24 mouse cellular contexts compared by ENCODE assay signal in genomic region chr7:46652279-46652678, GRCm38 (mm10). TPM values are rescaled to one million over a fixed set of nuclear protein-coding genes. Genes with fewer than 3 reads are reported as not detected.
DNase-seq lines count a peak whose midpoint lies in the region; ATAC-seq and TF ChIP-seq lines count a peak whose summit lies in the region.
"Had no signal": no experiment of that assay in that cellular context is flagged by ENCODE, and none has a peak within 500 bp of the region (broad histone marks: within the 10 kb centered on the region; RNA-seq: fewer than 3 reads in every experiment).

No protein-coding gene starts in this region.

- peak; percentile 89 to 91 for TF ChIP-seq EP300 in MEL (IDR thresholded peaks at IDR 0.05; ENCODE audit: low read depth in 1 of 2, low read length in 2 of 2)

- ATAC-seq in forebrain, postnatal 0 days = 0 out of 2 replicates have a peak, but pooled peaks have one; percentile 27
- no peak for ATAC-seq in forebrain, embryonic 11.5 days (replicated peaks; ENCODE audit: low FRiP score)
- no peak for ATAC-seq in megakaryocyte, adult 5-6 weeks (ENCODE audit: poor library complexity, severe bottlenecking)
- ATAC-seq: activated CD4-positive, CD25-positive, alpha-beta regulatory T cell, adult 4 months; CD4-positive, CD25-positive, alpha-beta regulatory T cell, adult 4 months; Patski had no signal

- no peaks in the 10 kb centered on the region for H3K4me1 ChIP-seq in forebrain, postnatal 0 days (ENCODE audit: insufficient read depth)
- H3K4me1 ChIP-seq in forebrain, embryonic 11.5 days (replicated peaks; ENCODE audit: control insufficient read depth, insufficient read depth, low read length) = no peaks in the 10 kb centered on the region
- peaks cover 45% of the 10 kb centered on the region for H3K4me1 ChIP-seq in megakaryocyte, embryonic 14.5 days
- H3K4me1 ChIP-seq in MEL (ENCODE audit: control insufficient read depth in 1 of 2, insufficient read depth in 2 of 2, low read length in 2 of 2) = peaks cover 9 to 25% of the 10 kb centered on the region in 2 experiments

- H3K9me3 ChIP-seq in forebrain, postnatal 0 days (ENCODE audit: low read length) = no peaks in the 10 kb centered on the region
- H3K9me3 ChIP-seq in forebrain, embryonic 11.5 days (ENCODE audit: control insufficient read depth, low read length) = no peaks in the 10 kb centered on the region
- no peaks in the 10 kb centered on the region for H3K9me3 ChIP-seq in megakaryocyte, embryonic 14.5 days
- H3K9me3 ChIP-seq in MEL (replicated peaks; ENCODE audit: insufficient read depth, low read length) = no peaks in the 10 kb centered on the region
- H3K9me3 ChIP-seq: G1E had no signal

- TF ChIP-seq CTCF in forebrain, postnatal 0 days (IDR thresholded peaks at IDR 0.05; ENCODE audit: low read depth) = no peak
- TF ChIP-seq CTCF in MEL (IDR thresholded peaks at IDR 0.05 in 2 of 3, conservative IDR thresholded peaks at IDR 0.05 in 1 of 3; ENCODE audit: control insufficient read depth in 1 of 3, insufficient read depth in 1 of 3, low read depth in 2 of 3, low read length in 3 of 3, poor library complexity in 1 of 3, severe bottlenecking in 1 of 3) = no peak

- no peak overlapping the region for H3K4me2 ChIP-seq in forebrain, postnatal 0 days (ENCODE audit: low read depth)
- H3K4me2 ChIP-seq in forebrain, embryonic 11.5 days (ENCODE audit: low read depth, low read length, severe bottlenecking) = no peak overlapping the region

- H3K27ac ChIP-seq in forebrain, postnatal 0 days (ENCODE audit: low read depth, low read length) = no peak overlapping the region
- H3K27ac ChIP-seq in forebrain, embryonic 11.5 days (ENCODE audit: low read depth, low read length) = no peak overlapping the region
- H3K27ac ChIP-seq in MEL (ENCODE audit: control insufficient read depth, low read depth, low read length) = peak overlapping the region; percentile 41

- no peak for TF ChIP-seq POLR2A in MEL (IDR thresholded peaks at IDR 0.05; ENCODE audit: control insufficient read depth in 1 of 2, insufficient read depth in 1 of 2, low read depth in 1 of 2, low read length in 2 of 2, poor library complexity in 1 of 2)

- H3K4me3 ChIP-seq in forebrain, postnatal 0 days (ENCODE audit: low read depth, low read length) = no peak overlapping the region
- H3K4me3 ChIP-seq in forebrain, embryonic 11.5 days (ENCODE audit: low read depth, low read length) = no peak overlapping the region
- H3K4me3 ChIP-seq in megakaryocyte, embryonic 14.5 days (replicated peaks) = peak overlapping the region; percentile 53
- H3K4me3 ChIP-seq in MEL (ENCODE audit: control insufficient read depth in 1 of 2, insufficient read depth in 1 of 2, low read depth in 2 of 2, low read length in 2 of 2) = no peak overlapping the region

- no peaks in the 10 kb centered on the region for H3K27me3 ChIP-seq in forebrain, postnatal 0 days (ENCODE audit: insufficient read depth, low read length)
- no peaks in the 10 kb centered on the region for H3K27me3 ChIP-seq in forebrain, embryonic 11.5 days (ENCODE audit: control insufficient read depth, insufficient read depth, low read length)
- peaks cover 19% of the 10 kb centered on the region for H3K27me3 ChIP-seq in megakaryocyte, embryonic 14.5 days (replicated peaks)
- no peaks in the 10 kb centered on the region for H3K27me3 ChIP-seq in MEL (ENCODE audit: control insufficient read depth in 1 of 2, insufficient read depth in 2 of 2, low read length in 2 of 2)

- TF ChIP-seq RAD21 in MEL (IDR thresholded peaks at IDR 0.05; ENCODE audit: low read depth, low read length) = no peak

- H3K9ac ChIP-seq in forebrain, postnatal 0 days = no peak overlapping the region
- H3K9ac ChIP-seq in forebrain, embryonic 11.5 days (ENCODE audit: low read length) = no peak overlapping the region
- no peak overlapping the region for H3K9ac ChIP-seq in MEL (ENCODE audit: control insufficient read depth, low read depth, low read length, poor library complexity, severe bottlenecking)

- no peak for DNase-seq in forebrain, postnatal 0 days
- DNase-seq in forebrain, embryonic 11.5 days (ENCODE audit: low spot score) = no peak
- DNase-seq in MEL (ENCODE audit: low read depth, low spot score) (peak; percentile 66), MEL-GATA-1-ER (ENCODE audit: extremely low read depth, low read depth) (peak; percentile 43)
- DNase-seq in kidney, postnatal 25 days = no peak
- no peak for DNase-seq in c-Kit-positive CD71-positive TER-119-positive erythroid progenitor cells, embryonic 14.5 days (ENCODE audit: low spot score)
- DNase-seq: adrenal gland, adult 2 months; adrenal gland, adult 8-10 months; adrenal gland, postnatal 10 days; adrenal gland, postnatal 14 days; adrenal gland, postnatal 25 days; adrenal gland, postnatal 36 days; B cell, adult 2 months; cerebellum, adult 11 months; cerebellum, adult 11-12 months; cerebellum, adult 18-20 months; cerebellum, adult 2 months; cerebellum, adult 8-10 months had no signal

- no peaks in the 10 kb centered on the region for H3K79me2 ChIP-seq in MEL (ENCODE audit: control insufficient read depth, insufficient read depth, low read length, poor library complexity)

- H3K36me3 ChIP-seq in forebrain, postnatal 0 days (ENCODE audit: insufficient read depth) = no peaks in the 10 kb centered on the region
- H3K36me3 ChIP-seq in forebrain, embryonic 11.5 days (ENCODE audit: control insufficient read depth, insufficient read depth, low read length) = no peaks in the 10 kb centered on the region
- no peaks in the 10 kb centered on the region for H3K36me3 ChIP-seq in megakaryocyte, embryonic 14.5 days (replicated peaks; ENCODE audit: low read length)
- peaks cover 0 to 19% of the 10 kb centered on the region in 2 experiments; a peak in 2 of 4 replicates for H3K36me3 ChIP-seq in MEL (ENCODE audit: control insufficient read depth in 1 of 2, insufficient read depth in 2 of 2, low read length in 2 of 2)

- WGBS in forebrain, postnatal 0 days = 58% methylated on average over 2 of the region's 2 CpGs
- WGBS in forebrain, embryonic 11.5 days = 74% methylated on average over 2 of the region's 2 CpGs

TF ChIP-seq in MEL, 35 proteins besides CTCF, POLR2A, EP300 and RAD21 (continues in another document):
- TF ChIP-seq USF1 (IDR thresholded peaks at IDR 0.05; ENCODE audit: low read depth, low read length) (no peak), RCOR1 (IDR thresholded peaks at IDR 0.05; ENCODE audit: low read depth, low read length) (peak; percentile 84), KAT2A (conservative IDR thresholded peaks at IDR 0.05; ENCODE audit: low read depth, low read length) (no peak), ZNF384 (IDR thresholded peaks at IDR 0.05; ENCODE audit: low read depth, low read length) (no peak), ZC3H11A (IDR thresholded peaks at IDR 0.05; ENCODE audit: low read depth, low read length) (0 out of 2 replicates have a peak, but pooled peaks have one; percentile 1), HCFC1 (IDR thresholded peaks at IDR 0.05; ENCODE audit: low read depth, low read length) (peak; percentile 61; the same call in 1 of the 2 replicates), MAZ (IDR thresholded peaks at IDR 0.05; ENCODE audit: low read depth, low read length) (peak; percentile 95), MXI1 (IDR thresholded peaks at IDR 0.05; ENCODE audit: low read depth, low read length) (no peak; the same call in 1 of the 2 replicates), MYC (IDR thresholded peaks at IDR 0.05; ENCODE audit: low read depth, low read length) (no peak), GATA1 (IDR thresholded peaks at IDR 0.05; ENCODE audit: low read depth, low read length) (peak; percentile 89), ELF1 (IDR thresholded peaks at IDR 0.05; ENCODE audit: low read depth, low read length) (peak; percentile 47; the same call in 1 of the 2 replicates), ZMIZ1 (IDR thresholded peaks at IDR 0.05; ENCODE audit: low read depth, low read length) (no peak), TBP (IDR thresholded peaks at IDR 0.05; ENCODE audit: low read depth, low read length) (no peak)

RNA-seq across cellular contexts. Expression of gene Sergef, which starts 12.7 kb away (rescaled TPM):
- total RNA-seq in forebrain, postnatal 0 days (2014; rRNA removed) = 50.7 and 54.5 TPM in 2 replicates
- polyA plus RNA-seq in forebrain, postnatal 0 days (2015; fragmentation: Nextera tagmentation; extraction: Ambion mirVana) = 40.4 and 46.9 TPM in 2 replicates
- 17.6 and 18.7 TPM in 2 replicates for polyA plus RNA-seq in forebrain, embryonic 11.5 days (2014; fragmentation: Nextera tagmentation; extraction: Ambion mirVana)
- polyA plus RNA-seq in megakaryocyte, embryonic 14.5 days (2012; ENCODE audit: insufficient read depth, low replicate concordance) = 2.4 TPM in 1 of 2 replicates, not detected in the other
- total RNA-seq in megakaryocyte, adult 5-6 weeks (2015) = 4.1 and 8.3 TPM in 2 replicates
- total RNA-seq in megakaryocyte, adult 5-6 weeks (2017) = 8.3 and 9.3 TPM in 2 replicates
- total RNA-seq in MEL (2012; rRNA removed) = 7.0 and 7.6 TPM in 2 replicates
- polyA plus RNA-seq in MEL (2012; ENCODE audit: insufficient read depth in 1 of 2, insufficient read length in 2 of 2, low read depth in 1 of 2, low replicate concordance in 2 of 2, missing spikeins in 1 of 2) = 10 to 100 TPM in 1 of 2 experiments, not detected in 1; 11.7 TPM

RNA-seq across cellular contexts. Expression of gene Tph1, which starts 20.1 kb away (rescaled TPM):
- total RNA-seq in forebrain, postnatal 0 days (2014; rRNA removed) = 1.3 and 3.6 TPM in 2 replicates
- 0.99 and 1.9 TPM in 2 replicates for polyA plus RNA-seq in forebrain, postnatal 0 days (2015; fragmentation: Nextera tagmentation; extraction: Ambion mirVana)
- polyA plus RNA-seq in forebrain, embryonic 11.5 days (2014; fragmentation: Nextera tagmentation; extraction: Ambion mirVana) = 0.13 and 0.19 TPM in 2 replicates
- polyA plus RNA-seq in megakaryocyte, embryonic 14.5 days (2012; ENCODE audit: insufficient read depth, low replicate concordance) = 0.11 TPM in 1 of 2 replicates, not detected in the other
- total RNA-seq in megakaryocyte, adult 5-6 weeks (2015) = not detected in 2 replicates
- not detected in 2 replicates for total RNA-seq in megakaryocyte, adult 5-6 weeks (2017)
- total RNA-seq in MEL (2012; rRNA removed) = 0.13 TPM in 1 of 2 replicates, not detected in the other
- under 1 TPM in 1 of 2 experiments, not detected in 1; 0.03 TPM for polyA plus RNA-seq in MEL (2012; ENCODE audit: insufficient read depth in 1 of 2, insufficient read length in 2 of 2, low read depth in 1 of 2, low replicate concordance in 2 of 2, missing spikeins in 1 of 2)
- total RNA-seq: adrenal gland, adult 2 months; adrenal gland, adult 8-10 months; adrenal gland, postnatal 10 days; adrenal gland, postnatal 14 days; adrenal gland, postnatal 25 days had no signal
- polyA plus RNA-seq: adrenal gland, adult 2 months; cerebellum, adult 2 months; Patski had no signal

RNA-seq across cellular contexts. Expression of gene Saal1, which starts 58.2 kb away (rescaled TPM):
- total RNA-seq in forebrain, postnatal 0 days (2014; rRNA removed) = 14.3 and 16.2 TPM in 2 replicates
- polyA plus RNA-seq in forebrain, postnatal 0 days (2015; fragmentation: Nextera tagmentation; extraction: Ambion mirVana) = 13.3 and 14.4 TPM in 2 replicates
- 45.3 and 47.0 TPM in 2 replicates for polyA plus RNA-seq in forebrain, embryonic 11.5 days (2014; fragmentation: Nextera tagmentation; extraction: Ambion mirVana)
- polyA plus RNA-seq in megakaryocyte, embryonic 14.5 days (2012; ENCODE audit: insufficient read depth, low replicate concordance) = 2.7 TPM in 1 of 2 replicates, not detected in the other
- total RNA-seq in megakaryocyte, adult 5-6 weeks (2015) = 12.1 and 12.3 TPM in 2 replicates
- total RNA-seq in megakaryocyte, adult 5-6 weeks (2017) = 9.9 and 12.5 TPM in 2 replicates
- 13.6 and 15.4 TPM in 2 replicates for total RNA-seq in MEL (2012; rRNA removed)
- 10 to 100 TPM in 1 of 2 experiments, not detected in 1; 26.0 TPM for polyA plus RNA-seq in MEL (2012; ENCODE audit: insufficient read depth in 1 of 2, insufficient read length in 2 of 2, low read depth in 1 of 2, low replicate concordance in 2 of 2, missing spikeins in 1 of 2)

Comparison
In these comparisons a context has a peak if more than half of its experiments do, and no peak if none do; other contexts are left out.
1. DNase-seq: peak in MEL (single experiment) and MEL-GATA-1-ER (single experiment); none in forebrain, postnatal 0 days (single experiment), forebrain, embryonic 11.5 days (single experiment), kidney, postnatal 25 days (0 of 2) and c-Kit-positive CD71-positive TER-119-positive erythroid progenitor cells, embryonic 14.5 days (single experiment).